Mouse (Mus musculus): ENCODE measurements around the gene Rab37.

Gene Rab37

DNA sequence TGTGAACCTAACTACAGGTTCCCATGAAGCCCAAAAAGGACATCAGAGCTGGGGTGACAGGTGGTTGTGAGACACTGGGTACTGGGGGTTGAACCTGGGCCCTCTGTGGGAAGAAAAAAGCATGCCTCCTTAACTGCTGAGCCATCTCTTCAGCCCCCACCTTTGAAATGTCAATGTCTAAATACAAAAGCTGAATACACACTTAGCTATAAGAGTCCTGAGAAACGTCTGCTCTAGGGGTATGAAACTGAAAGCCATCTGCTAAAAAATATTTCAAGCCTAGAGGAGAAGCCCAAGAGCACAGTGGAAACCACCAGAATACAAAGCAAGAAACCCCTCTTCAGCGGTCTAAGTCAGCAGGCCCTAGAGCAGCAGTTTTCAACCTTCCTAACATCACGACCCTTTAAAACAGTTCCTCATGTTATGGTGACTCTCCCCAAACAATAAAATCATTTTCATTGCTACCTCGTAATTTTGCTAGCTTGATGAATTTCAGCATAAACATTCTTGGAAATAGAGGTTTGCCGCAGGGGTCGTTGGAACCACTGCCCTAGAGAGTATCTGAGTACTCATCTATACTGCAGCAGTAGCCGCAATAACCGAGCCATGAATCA lies 40.6 kb downstream of the Rab37 start:
- in situ Hi-C loops (cut with MboI, MseI): no loop called here

DNA sequence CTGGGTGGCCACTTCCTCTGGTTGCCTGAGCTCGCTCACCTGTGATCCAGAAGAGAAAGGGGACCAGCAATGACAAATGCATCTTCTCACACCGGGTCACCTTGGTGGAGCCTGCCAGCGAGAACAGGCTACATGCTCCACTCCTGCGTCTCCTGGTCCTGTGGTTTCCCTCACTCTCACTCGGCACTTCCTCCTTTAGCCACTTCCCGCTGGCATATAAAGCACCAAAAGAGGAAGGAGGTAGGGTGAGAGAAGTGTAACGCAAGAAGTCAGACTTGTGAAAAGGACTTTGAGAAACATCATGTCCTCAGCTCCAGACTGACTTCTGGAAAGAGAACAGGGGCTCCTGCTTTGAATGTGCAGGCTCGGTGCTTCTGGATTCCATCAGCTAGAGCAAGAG lies 42.6 kb downstream of the Rab37 start, which contains the start of gene Cd300lf:
TSS of gene Cd300lf (minus strand) at position 193 of the 400 bp plus-strand sequence.
- in situ Hi-C loops (cut with MboI, MseI): no loop called here

DNA sequence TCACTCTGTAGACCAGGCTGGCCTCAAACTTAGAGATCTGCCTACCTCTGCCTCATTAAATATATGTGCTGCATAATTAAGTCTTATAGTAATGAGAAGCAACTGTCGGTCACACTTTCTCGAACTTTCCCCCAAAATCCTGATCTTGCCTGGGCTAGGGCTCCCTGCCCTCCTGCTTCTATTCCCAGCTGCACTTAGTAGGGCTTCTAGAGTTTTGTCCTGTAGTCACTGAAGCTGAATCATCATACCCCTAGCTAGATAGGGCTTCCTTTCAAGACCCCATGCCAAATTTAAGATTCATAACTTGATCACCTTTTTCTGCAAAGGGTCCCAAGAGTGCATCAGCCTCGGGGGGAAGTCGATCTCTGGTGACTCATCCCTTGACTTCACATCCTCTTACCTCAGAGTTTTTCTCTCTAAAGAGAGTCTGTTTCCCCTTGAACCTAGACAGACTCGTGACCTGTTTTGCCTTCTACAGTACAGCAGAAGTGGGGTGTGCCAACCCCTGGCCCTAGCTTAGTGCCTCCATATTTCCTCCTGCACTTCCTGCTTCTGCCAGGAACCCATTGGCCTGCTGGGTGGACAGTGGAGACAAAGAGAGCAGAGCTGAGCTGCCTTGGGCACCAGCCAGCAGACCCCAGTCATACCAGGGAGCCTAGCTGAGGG lies 47.5 kb downstream of the Rab37 start:
- in situ Hi-C loops (cut with MboI, MseI): no loop called here

DNA sequence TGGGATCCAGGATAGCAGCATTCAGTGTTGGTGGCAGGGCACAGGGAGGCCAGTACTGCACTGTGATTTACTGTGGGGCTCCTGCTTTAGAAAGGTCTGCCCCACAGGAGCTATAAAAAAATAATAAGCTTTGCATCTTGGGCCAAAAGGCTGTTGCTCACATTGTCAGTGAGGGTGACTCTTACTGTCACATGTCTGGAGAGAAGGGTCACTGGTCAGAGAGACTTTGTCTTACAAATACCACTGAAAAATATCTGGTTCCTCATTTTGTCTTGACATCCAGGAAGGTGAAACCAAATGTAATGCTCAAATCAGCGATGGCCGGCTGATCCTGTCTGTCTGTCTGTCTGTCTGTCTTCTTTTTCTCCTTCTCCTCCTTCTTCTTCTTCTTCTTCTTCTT lies 50.7 kb downstream of the Rab37 start:
- in situ Hi-C loops (cut with MboI, MseI): no loop called here

DNA sequence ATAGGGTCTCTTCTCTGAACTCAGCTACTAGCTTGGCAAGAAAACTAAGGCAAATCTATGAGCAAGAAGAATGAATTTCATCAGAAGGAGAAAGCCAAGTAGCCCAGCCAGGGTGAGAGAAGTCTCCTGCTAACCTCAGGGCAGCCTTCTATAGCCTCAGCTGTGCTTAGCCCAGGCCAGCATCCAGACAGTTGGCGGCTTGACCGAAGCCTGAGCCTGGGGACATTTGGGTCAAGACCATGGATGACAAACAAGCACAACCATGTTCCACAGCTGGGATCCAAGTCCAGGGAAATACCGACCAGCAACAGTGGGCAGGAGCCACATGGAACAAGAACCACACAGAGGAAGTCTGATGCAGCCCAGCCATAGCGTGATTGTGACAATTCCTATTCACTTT lies 56.6 kb downstream of the Rab37 start:
- in situ Hi-C loops (cut with MboI, MseI): no loop called here

DNA sequence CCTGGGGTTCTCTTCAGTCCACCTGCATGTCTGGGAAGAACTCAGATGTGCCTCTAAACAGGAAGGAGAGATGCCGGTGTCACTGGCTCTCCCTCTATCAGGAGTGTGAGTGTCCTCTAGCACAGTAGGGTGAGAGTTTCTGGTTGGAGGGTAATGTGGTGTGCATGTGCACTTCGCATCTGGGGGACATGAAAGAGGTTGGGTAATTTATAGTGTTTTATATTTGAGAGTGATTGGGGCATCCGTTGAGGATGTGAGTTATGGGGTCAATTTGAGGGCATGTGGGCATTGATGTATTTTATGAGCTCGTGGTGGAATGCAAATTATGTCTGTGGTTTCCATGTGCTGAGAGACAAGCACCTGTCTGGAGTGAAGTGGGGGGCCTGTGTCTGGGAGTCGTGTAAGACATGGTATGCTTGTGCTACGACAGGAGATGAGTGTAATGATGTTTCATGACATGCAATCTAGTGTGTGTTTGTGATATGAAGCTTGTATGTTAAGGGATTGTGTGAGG lies 59.6 kb downstream of the Rab37 start:
- in situ Hi-C loops (cut with MboI, MseI): loop anchor here (5.0 kb wide), 1 partner anchor 58 kb away; the partner anchor contains the start of gene Rab37

DNA sequence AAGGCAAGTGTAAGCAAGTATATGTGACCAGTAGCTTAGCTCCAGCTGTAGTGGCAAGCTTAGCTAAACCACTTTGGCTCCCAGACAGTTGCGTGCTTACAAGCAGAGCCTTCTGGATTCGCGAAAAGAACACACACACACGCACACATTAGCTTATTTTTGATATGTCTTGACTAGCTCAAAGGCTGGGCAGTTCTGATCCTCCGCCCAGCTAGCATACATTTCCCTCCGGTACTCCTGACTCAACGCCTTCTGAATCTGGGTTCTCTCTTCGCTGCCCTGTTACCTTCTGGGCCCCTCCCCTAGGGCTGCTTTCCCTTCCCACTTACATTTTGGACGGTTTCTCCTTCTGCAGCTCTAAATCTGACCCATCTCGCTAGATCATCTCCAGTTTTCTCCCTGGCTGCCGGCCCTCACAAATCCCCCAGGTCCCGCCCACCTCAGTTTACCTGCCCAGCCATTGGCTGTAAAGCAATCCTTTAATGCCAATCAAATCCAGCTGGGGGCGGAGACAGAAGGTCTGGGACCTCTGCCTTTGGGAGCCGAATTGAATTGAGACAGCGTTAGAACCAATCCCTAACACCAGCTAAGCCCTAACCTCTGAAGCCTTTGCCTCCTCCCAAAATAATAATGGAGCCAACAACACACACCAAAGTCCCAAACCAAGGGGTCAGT lies 60.7 kb downstream of the Rab37 start:
- in situ Hi-C loops (cut with MboI, MseI): loop anchor here (5.0 kb wide), 1 partner anchor 60 kb away; the partner anchor contains the start of gene Rab37

DNA sequence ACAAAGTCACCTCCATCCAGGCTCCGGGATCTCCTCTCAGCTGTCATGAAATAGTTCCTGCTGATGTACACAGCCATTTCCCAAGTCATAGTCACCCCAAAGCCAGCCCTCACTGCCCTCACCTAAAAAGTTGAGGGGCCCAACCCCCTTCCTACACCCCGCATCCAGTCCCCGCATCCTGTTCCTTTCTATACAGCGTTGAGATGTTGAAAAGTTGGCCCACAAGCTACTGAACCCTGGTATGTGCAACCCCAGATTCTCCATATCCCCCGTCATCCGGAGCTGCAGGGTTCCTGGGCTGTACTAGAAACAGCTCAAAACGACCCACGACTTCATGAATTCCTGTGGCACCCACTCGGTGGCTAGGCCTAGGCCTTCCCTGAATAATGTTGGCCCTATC lies 61.9 kb downstream of the Rab37 start:
- in situ Hi-C loops (cut with MboI, MseI): loop anchor here (5.0 kb wide), 1 partner anchor 61 kb away; the partner anchor contains the start of gene Rab37

DNA sequence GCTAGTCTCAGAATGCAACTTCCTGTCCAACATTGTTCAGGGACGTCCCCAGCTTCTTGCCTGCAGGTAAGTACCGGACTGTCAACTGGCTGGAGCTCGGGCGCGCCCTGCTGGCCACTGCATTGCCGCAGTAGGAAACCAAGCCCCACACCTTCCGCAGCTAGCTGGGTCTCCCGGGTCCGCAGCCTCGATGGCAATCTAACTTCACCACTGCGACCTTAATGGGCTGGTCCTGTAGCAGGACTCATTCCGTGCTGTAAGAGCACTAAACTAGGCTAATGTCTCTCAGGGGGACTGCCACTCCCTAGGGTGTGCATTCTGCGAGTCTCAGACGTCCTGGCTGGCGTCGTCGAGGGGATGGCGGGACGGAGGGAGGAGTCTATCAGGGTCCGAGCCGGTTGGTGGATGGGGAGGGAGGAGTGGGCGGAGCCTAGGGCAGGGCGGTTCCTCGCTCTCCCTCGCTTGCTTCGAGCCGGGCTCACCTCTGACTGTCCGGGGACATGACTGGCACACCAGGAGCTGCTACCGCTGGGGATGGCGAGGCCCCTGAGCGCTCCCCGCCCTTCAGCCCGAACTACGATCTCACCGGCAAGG lies 62.6 kb downstream of the Rab37 start:
- in situ Hi-C loops (cut with MboI, MseI): loop anchor here (5.0 kb wide), 1 partner anchor 61 kb away; the partner anchor contains the start of gene Rab37

DNA sequence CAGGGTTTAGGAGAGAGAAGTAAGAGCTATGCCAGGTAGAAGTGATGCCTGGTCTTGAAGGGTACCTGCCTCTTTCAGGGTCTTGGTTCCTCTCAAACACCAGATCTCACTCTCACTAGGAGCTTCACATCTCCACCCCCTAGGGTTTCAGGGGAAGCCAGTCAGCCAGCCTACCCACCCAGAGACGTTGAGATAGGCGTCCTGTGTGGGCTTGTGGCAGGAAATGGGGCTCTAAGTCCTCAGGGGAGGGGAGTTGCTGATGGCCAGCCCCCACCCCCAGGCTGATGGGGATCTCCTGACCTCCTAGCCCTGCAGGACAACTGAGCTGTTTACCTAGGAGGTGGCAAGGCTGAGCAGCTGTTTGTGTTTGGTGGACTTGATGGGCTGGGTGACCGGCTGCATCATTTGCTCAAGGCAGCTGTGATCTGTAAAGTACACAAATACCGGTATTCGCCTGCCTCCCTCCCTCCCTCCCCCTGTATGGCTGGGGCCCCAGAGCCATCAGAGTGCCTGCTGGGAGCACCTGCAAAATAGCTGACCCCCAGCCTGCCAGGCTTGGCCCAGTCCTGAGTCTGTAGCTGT lies 63.9 kb downstream of the Rab37 start:
- in situ Hi-C loops (cut with MboI, MseI): loop anchor here (5.0 kb wide), 1 partner anchor 117 kb away; no protein-coding TSS in a partner anchor

DNA sequence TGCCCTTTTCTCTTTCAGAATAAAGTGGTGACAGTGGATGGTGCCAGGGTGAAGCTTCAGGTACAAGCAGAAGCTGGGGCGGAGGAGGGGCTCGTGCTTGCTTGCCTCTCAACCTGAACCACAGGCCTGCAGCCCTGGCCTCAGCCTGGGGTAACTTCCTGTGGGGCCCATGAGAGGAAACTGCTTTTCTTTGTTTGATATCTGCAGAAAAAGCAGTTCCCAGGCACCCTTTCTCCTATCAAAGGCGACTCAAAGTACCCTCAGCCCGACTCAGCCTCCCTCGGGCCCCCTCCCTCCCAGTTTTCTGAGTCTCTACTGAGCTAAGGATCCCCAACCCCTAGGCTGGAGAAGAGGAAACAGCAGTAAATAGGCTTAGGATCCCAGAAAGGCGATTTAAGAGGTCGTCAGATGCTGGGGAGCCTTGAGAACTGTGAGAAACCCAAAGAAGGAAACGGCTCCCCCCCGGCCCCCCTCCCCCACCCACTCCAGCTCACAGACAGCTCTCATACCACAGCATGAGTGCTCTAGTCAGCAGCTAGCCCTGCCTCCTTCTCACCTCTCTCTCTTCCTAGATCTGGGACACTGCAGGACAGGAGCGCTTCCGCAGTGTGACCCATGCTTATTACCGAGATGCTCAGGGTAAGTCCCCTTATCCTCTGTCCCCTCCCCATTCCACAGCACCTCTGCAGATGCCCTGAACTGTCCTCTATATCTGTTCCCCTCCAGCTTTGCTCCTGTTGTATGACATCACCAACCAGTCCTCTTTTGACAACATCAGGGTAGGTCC lies 66.9 kb downstream of the Rab37 start:
- in situ Hi-C loops (cut with MboI, MseI): loop anchor here (5.0 kb wide), 1 partner anchor 114 kb away; no protein-coding TSS in a partner anchor

DNA sequence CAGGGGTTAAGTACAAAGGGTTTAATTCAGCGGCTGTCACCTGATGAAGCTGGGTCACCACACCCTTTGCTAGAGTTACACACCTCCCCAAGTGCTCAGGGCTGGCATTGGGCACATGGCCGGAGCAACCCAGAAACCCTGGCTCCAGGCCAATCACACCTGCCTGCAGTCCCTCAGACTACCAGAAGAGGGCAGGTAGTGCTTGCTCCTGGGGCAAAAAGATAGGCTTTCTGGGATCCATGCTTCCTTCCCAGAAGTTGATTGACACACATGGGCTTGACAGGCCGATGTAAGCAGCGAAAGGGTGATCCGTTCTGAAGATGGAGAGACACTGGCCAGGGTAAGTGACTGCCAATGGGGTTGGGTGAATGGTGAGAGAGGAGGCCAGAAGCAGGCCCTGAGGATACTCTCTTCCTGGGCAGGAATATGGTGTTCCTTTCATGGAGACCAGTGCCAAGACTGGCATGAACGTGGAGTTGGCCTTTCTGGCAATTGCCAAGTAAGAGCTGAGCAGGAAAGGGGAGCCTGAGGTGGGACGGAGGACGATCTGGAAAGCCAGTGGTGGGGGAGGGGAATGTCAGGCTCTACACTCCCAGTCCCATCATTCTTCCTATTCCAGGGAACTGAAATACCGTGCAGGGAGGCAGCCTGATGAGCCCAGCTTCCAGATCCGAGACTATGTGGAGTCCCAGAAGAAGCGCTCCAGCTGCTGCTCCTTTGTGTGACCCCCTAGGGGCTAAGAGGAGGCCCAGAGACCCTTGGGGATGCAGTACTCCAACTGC lies 69.0 kb downstream of the Rab37 start:
- in situ Hi-C loops (cut with MboI, MseI): loop anchor here (10.0 kb wide), 2 partner anchors 475 to 555 kb away; no protein-coding TSS in a partner anchor

DNA sequence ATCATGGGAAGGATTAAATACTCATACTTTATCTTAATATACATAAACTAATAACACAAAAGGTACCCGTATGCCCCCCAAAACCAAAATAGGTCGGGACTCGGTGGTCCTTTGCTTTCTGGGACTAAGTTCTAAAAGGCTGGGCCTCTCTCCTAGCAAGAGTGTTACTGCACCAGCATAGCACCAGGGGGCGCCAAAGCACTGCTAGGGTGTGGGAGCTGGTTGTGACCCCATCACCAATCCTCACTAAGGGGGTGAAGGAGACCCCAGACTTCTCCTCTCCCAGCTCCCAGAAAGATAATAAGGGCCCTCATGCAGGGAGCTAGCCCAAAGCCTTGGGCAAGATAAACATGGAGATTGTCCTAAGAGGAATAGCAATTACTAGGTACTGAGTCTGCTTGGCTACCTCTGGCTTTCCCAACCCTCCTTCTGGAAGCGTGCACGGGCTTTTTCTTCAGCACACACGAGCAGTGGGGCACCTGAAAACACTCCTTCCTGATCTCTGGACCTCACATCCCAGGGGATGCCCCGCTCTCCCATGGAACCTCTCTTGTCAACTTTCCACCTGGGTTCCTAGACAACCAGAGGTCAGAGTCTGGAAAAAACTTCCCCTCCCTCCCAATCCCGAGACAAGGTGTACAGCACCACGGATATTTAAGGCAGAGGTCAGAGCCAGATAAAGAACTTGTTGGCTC lies 69.8 kb downstream of the Rab37 start:
- in situ Hi-C loops (cut with MboI, MseI): loop anchor here (10.0 kb wide), 2 partner anchors 474 to 554 kb away; no protein-coding TSS in a partner anchor

DNA sequence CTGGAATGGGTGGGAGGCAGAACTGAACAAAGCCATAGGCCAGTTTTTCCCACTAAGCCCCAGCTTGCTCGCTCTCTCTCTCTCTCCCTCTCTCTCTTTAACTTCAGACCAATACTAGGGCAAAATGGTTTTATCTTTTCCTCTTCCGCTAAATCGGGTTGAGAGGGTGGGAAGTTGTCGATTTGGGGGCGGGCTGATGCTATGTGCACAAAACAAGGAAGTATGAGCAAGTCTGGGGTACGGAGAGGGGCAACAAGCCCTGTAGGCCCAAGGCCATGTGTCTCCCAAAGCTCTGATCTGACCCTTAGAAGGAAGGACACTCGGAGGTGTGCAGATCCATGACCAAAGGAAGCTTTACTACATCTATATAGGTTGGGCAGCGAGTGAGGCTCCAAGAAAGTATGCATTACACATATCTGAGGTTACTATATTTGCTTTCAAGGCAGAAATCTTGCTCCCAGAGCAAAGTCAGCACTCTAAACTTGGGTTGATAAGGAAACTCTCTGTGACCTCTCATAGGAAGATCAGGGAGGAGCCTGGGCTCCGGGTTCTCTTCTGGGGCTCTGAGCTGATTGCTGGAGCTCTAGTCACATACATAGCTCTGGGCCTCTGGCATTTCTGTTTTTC lies 70.5 kb downstream of the Rab37 start:
- in situ Hi-C loops (cut with MboI, MseI): loop anchor here (10.0 kb wide), 2 partner anchors 473 to 553 kb away; no protein-coding TSS in a partner anchor

DNA sequence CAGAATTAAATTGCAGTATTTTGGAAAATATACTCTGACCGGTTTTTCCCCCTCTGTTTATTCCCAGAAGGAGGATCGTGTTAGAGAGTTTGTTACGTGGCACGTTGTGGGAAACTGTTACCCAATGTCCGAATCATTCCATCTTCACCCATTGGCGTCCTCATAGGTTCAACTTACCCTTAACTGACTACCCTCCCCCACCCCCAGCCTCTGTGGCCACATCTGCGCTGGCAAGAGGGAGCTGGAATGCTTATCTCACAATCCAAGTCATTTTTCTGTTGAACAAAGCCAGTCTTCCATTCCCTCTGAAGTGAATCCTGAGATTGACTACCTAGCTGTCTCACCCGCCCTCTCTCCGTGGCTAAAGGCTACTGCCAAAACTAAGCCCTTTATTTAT lies 71.0 kb downstream of the Rab37 start:
- in situ Hi-C loops (cut with MboI, MseI): loop anchor here (10.0 kb wide), 2 partner anchors 473 to 553 kb away; no protein-coding TSS in a partner anchor

DNA sequence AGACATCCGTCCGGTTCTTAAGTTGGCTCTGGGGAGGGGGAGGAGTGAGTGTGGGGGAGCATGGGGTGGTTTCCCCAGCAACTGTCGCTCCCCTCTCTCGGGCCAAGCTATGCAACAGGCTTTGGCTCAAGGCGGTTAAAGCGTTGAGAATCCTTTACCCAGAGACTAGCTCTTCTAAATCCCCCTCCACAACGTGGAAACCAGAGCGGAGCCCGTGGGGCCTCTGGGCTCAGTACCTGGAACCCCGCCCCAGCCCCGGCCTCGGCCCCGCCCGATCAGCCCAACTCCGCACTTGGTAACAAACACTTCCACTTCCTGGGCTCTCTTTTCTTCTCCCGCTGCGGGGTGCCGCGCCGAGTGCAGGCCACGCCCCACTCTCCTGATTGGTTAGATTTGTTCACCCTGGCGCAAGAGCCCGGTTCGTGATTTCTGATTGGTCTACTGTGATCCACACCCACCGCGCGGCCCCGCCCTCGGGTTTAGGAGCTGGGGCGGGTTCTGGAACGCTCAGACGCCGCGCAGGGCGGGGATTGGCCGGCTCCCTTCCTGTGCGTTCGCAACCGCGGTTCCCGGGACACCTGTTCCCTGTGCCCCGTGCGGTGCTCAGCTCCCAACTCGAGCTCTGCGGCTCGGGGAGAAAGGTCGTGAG lies 71.7 kb downstream of the Rab37 start, which contains the start of gene Slc9a3r1:
TSS of gene Slc9a3r1 (plus strand) at position 510 of the 649 bp plus-strand sequence.
- in situ Hi-C loops (cut with MboI, MseI): loop anchor here (10.0 kb wide), 2 partner anchors 472 to 552 kb away; no protein-coding TSS in a partner anchor

DNA sequence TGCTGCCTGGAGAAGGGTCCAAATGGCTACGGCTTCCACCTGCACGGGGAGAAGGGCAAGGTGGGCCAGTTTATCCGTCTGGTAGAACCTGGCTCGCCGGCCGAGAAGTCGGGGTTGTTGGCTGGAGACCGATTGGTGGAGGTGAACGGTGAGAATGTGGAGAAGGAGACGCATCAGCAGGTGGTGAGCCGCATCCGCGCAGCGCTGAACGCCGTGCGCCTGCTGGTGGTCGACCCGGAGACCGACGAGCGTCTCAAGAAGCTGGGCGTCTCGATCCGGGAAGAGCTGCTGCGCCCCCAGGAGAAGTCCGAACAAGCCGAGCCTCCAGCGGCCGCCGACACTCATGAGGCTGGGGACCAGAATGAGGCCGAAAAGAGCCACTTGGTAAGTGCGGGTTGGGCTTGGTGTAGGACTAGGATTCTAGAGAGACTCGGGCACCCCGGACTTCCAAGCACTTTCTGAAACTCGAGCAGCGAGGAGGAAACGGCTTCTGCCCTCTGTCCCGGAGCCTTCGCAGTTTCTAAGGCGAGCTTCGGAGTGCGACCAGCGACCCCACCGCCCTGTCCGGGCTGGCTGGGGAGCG lies 72.4 kb downstream of the Rab37 start:
- in situ Hi-C loops (cut with MboI, MseI): loop anchor here (10.0 kb wide), 2 partner anchors 471 to 551 kb away; no protein-coding TSS in a partner anchor

All from regulatory T cell (primary cell).